Mouse (Mus musculus): Measurements from ENCODE around the gene Kcnj12. TPM values are rescaled to one million over a fixed set of nuclear protein-coding genes. Genes with fewer than 3 reads are reported as not detected.

The Kcnj12 gene
- polyA plus RNA-seq (2017; shearing (Covaris generic)) = not detected

GRCm38 (mm10) chr11:61022550-61023391, at the start of gene Kcnj12:
Gene Kcnj12, plus strand, starts transcription at chr11:61022564.

Other genes with a start within 250 kb of the Kcnj12 start
- 22.0 TPM for gene Top3a, start 245.2 kb upstream of the Kcnj12 start, polyA plus RNA-seq (2017; shearing (Covaris generic))
- 8.8 TPM for gene Smcr8, start 245.0 kb upstream of the Kcnj12 start, polyA plus RNA-seq (2017; shearing (Covaris generic))
- 21.8 TPM for gene Shmt1, start 210.8 kb upstream of the Kcnj12 start, polyA plus RNA-seq (2017; shearing (Covaris generic))
- 29.0 TPM for gene Dhrs7b, start 191.9 kb upstream of the Kcnj12 start, polyA plus RNA-seq (2017; shearing (Covaris generic))
- 35.2 TPM for gene Tmem11, start 143.3 kb upstream of the Kcnj12 start, polyA plus RNA-seq (2017; shearing (Covaris generic))
- 11.1 TPM for gene Natd1, start 107.8 kb upstream of the Kcnj12 start, polyA plus RNA-seq (2017; shearing (Covaris generic))
- 65.8 TPM for gene Map2k3, start 90.5 kb upstream of the Kcnj12 start, polyA plus RNA-seq (2017; shearing (Covaris generic))
- gene Tnfrsf13b, start 104.2 kb downstream of the Kcnj12 start, polyA plus RNA-seq (2017; shearing (Covaris generic)) = 78.8 TPM
- gene Usp22, start 152.5 kb downstream of the Kcnj12 start, polyA plus RNA-seq (2017; shearing (Covaris generic)) = 52.4 TPM
- gene Aldh3a1, start 185.0 kb downstream of the Kcnj12 start, polyA plus RNA-seq (2017; shearing (Covaris generic)) = not detected
- gene Aldh3a2, start 244.9 kb downstream of the Kcnj12 start, polyA plus RNA-seq (2017; shearing (Covaris generic)) = 47.3 TPM